Mouse (Mus musculus) liver, embryonic 14.5 days (tissue): ENCODE data around the gene Luzp2. TPM values are rescaled to one million over a fixed set of nuclear protein-coding genes. Genes with fewer than 3 reads are reported as not detected.

ENCODE experiments used
- ATAC-seq: fragments of 200-750 bp; cut with Nextera tagmentation; 2 replicates; pipeline ENCODE4 v1.8.0; 2017; ENCODE audit warnings: moderate number of reproducible peaks, mild to moderate bottlenecking, moderate library complexity; ENCODE audit not compliant: insufficient read depth
- DNase-seq, 3 experiments: peaks; one replicate each; pipeline ENCODE4 v3.0.0-alpha.2; 2012 to 2013; ENCODE audit warnings: low read depth in 3 of 3, low spot score in 3 of 3
- H3K27ac ChIP-seq: fragments of 300-500 bp; sonication (generic); 2 replicates; pipeline ENCODE4 v1.5.1; 2014; ENCODE audit warnings: moderate library complexity, mild to moderate bottlenecking, control low read depth, inconsistent platforms
- H3K27me3 ChIP-seq: fragments of 300-500 bp; sonication (generic); 2 replicates; pipeline ENCODE4 v1.6.1; 2014; ENCODE audit warnings: mild to moderate bottlenecking, low read length, moderate library complexity; ENCODE audit not compliant: control insufficient read depth, insufficient read depth
- H3K36me3 ChIP-seq: fragments of 300-500 bp; sonication (generic); replicated peaks from 2 replicates; pipeline ENCODE4 v1.6.1; 2014; ENCODE audit warnings: low read depth; ENCODE audit not compliant: control insufficient read depth, insufficient read depth
- H3K4me1 ChIP-seq, 2 experiments: fragments of 200-500 bp in 1 of 2; fragments of 300-500 bp in 1 of 2; sonication (generic) in 1 of 2; replicated peaks; 2 replicates each; pipeline ENCODE4 v1.6.1; 2012 to 2014; ENCODE audit warnings: antibody characterized with exemption in 1 of 2, inconsistent platforms in 1 of 2, low read length in 1 of 2; ENCODE audit not compliant: control insufficient read depth in 2 of 2, insufficient read depth in 2 of 2
- H3K4me2 ChIP-seq: fragments of 300-500 bp; sonication (generic); 2 replicates; pipeline ENCODE4 v1.6.1; 2014; ENCODE audit warnings: low read depth, mild to moderate bottlenecking, control low read depth, moderate library complexity
- H3K4me3 ChIP-seq, 2 experiments: fragments of 200-500 bp in 1 of 2; fragments of 300-500 bp in 1 of 2; sonication (generic) in 1 of 2; 2 replicates each; pipeline ENCODE4 v1.5.1; 2012 to 2014; ENCODE audit warnings: low read depth in 2 of 2, low read length in 2 of 2, mild to moderate bottlenecking in 2 of 2, control low read depth in 1 of 2, inconsistent platforms in 1 of 2, moderate library complexity in 1 of 2; ENCODE audit not compliant: insufficient read depth in 1 of 2
- H3K9ac ChIP-seq: fragments of 300-500 bp; sonication (generic); replicated peaks from 2 replicates; pipeline ENCODE4 v1.6.1; 2014; ENCODE audit warnings: mild to moderate bottlenecking, control low read depth, moderate library complexity
- H3K9me3 ChIP-seq: fragments of 300-500 bp; sonication (generic); 2 replicates; pipeline ENCODE4 v1.6.1; 2016; ENCODE audit warnings: low read length, mixed read lengths; ENCODE audit not compliant: control insufficient read depth
- CTCF ChIP-seq: IDR thresholded peaks from 2 replicates; pipeline ENCODE4 v1.5.1; 2016; ENCODE audit warnings: antibody characterized with exemption, low read depth, control low read depth
- EP300 ChIP-seq: IDR thresholded peaks from 2 replicates; pipeline ENCODE4 v1.6.1; 2016; ENCODE audit warnings: antibody characterized with exemption, low read depth
- WGBS: fragments of 180-500 bp; shearing (Covaris S2); extraction: QIAGEN DNeasy Blood & Tissue Kit; methylation state at CpG from one replicate; pipeline ENCODE4 v1.1.7; 2014; ENCODE audit not compliant: insufficient replicate concordance; 5-methylcytosine and 5-hydroxymethylcytosine counted together
- polyA plus RNA-seq, 2 experiments: library from polyadenylated mRNA; depleted of rRNA in 1 of 2; stranded (reverse) in 1 of 2; unstranded in 1 of 2; fragments of >200 nt; fragmentation: Nextera tagmentation in 1 of 2; extraction: Ambion mirVana in 1 of 2; gene quantifications; 2 replicates each; pipeline versions ENCODE4 v1.2.1 to v1.2.3; 2012 to 2014

Luzp2 gene
- polyA plus RNA-seq, 2 experiments, result 0.01 TPM; not detected in 1

DNA sequence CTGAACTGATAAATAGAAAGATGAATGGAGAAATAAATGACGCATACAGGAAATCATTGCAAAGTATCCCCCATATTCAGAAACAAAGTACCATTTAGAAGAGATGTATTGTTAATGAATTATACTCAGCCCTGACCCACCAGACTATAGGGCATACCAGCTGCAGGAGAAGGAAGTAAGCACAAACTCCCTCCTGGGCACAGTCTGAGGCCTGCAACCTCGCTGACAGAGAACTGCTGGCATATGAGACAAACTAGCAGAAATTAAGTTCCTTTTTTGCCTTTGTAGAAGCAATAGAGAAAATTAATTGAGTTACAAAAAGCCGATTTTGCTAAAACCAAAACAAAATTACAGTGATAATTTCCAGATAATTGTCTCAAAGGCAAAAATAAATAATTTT lies 355.4 kb downstream of the Luzp2 start:
- Histone ChIP-seq H3K9me3 (no peaks in the 10 kb centered on the region), H3K9ac (no peak overlapping the region), H3K27me3 (no peaks in the 10 kb centered on the region), H3K4me3 (no peak overlapping the region), H3K4me2 (no peak overlapping the region), H3K4me1 (no peaks in the 10 kb centered on the region), H3K27ac (no peak overlapping the region), H3K36me3 (no peaks in the 10 kb centered on the region)
- TF ChIP-seq CTCF, result no peak
- no peak for TF ChIP-seq EP300
- ATAC-seq (no peak), DNase-seq (no peak)
- WGBS, result 42% methylated on average over 3 of the region's 3 CpGs

- H3K27ac ChIP-seq, result no peak overlapping the region
- no peaks in the 10 kb centered on the region for H3K27me3 ChIP-seq
- no peak for ATAC-seq
- no peaks in the 10 kb centered on the region for H3K36me3 ChIP-seq
- 69% methylated on average over 2 of the region's 2 CpGs for WGBS
- H3K9me3 ChIP-seq, result no peaks in the 10 kb centered on the region
- TF ChIP-seq EP300 (no peak), CTCF (no peak)
- DNase-seq, result no peak
- H3K4me2 ChIP-seq, result no peak overlapping the region
- H3K9ac ChIP-seq, result no peak overlapping the region
- no peaks in the 10 kb centered on the region for H3K4me1 ChIP-seq
- no peak overlapping the region for H3K4me3 ChIP-seq
Measured at GRCm38 (mm10) chr7:55198806-55199205, 363.5 kb downstream of the Luzp2 start.

GRCm38 (mm10) chr7:55222997-55223396 lies 387.7 kb downstream of the Luzp2 start:
- Histone ChIP-seq H3K4me2 (no peak overlapping the region), H3K4me3 (no peak overlapping the region), H3K36me3 (no peaks in the 10 kb centered on the region), H3K4me1 (no peaks in the 10 kb centered on the region), H3K27ac (no peak overlapping the region), H3K27me3 (no peaks in the 10 kb centered on the region), H3K9me3 (no peaks in the 10 kb centered on the region), H3K9ac (no peak overlapping the region)
- no peak for DNase-seq
- 56% methylated on average over 2 of the region's 2 CpGs for WGBS
- no peak for TF ChIP-seq CTCF
- no peak for TF ChIP-seq EP300
- ATAC-seq, result no peak

DNA sequence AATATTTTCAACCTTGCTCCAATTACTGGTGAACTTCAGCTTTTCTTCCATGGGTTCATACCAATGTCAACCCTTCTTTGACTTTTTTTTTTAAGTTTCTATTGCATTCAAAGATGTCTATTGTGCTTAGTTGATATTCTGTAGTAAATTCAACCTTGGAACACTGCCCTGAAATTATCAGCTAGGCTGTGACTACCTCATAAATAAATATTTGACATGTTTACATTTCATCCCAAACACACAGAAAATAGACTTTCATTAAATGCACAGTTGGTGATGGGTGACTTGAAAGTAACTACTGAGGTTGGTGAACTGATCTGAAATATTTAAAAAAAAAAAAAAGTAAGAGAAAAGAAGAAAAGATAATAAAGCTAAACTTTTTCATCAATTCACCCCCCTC lies 394.1 kb downstream of the Luzp2 start:
- no peak overlapping the region for H3K4me3 ChIP-seq
- H3K9me3 ChIP-seq, result no peaks in the 10 kb centered on the region
- H3K27ac ChIP-seq, result no peak overlapping the region
- no peak overlapping the region for H3K9ac ChIP-seq
- TF ChIP-seq CTCF (no peak), EP300 (no peak)
- no peak overlapping the region for H3K4me2 ChIP-seq
- no peak for ATAC-seq
- H3K27me3 ChIP-seq, result no peaks in the 10 kb centered on the region
- no peaks in the 10 kb centered on the region for H3K4me1 ChIP-seq
- H3K36me3 ChIP-seq, result no peaks in the 10 kb centered on the region
- DNase-seq, result no peak
